Mouse (Mus musculus) olfactory bulb, adult 2 months (tissue): ENCODE results near the gene Robo2. TPM values are rescaled to one million over a fixed set of nuclear protein-coding genes. Genes with fewer than 3 reads are reported as not detected.

Experiments used
- H3K27ac ChIP-seq: fragments of 200-500 bp; 2 replicates; pipeline ENCODE4 v1.5.1; 2012; ENCODE audit warnings: low read depth, low read length; ENCODE audit not compliant: insufficient read depth
- H3K4me1 ChIP-seq: fragments of 200-500 bp; 2 replicates; pipeline ENCODE4 v1.6.1; 2012; ENCODE audit warnings: low read length; ENCODE audit not compliant: control insufficient read depth, insufficient read depth
- H3K4me3 ChIP-seq: fragments of 200-500 bp; 2 replicates; pipeline ENCODE4 v1.5.1; 2012; ENCODE audit warnings: mild to moderate bottlenecking, low read depth, low read length, moderate library complexity; ENCODE audit not compliant: insufficient read depth
- CTCF ChIP-seq: fragments of 200-500 bp; IDR thresholded peaks from 2 replicates; pipeline ENCODE4 v1.5.1; 2012; ENCODE audit warnings: low read depth, mild to moderate bottlenecking, low read length, moderate library complexity; ENCODE audit not compliant: insufficient read depth
- POLR2A ChIP-seq: fragments of 200-500 bp; IDR thresholded peaks from 2 replicates; pipeline ENCODE4 v1.6.1; 2012; ENCODE audit warnings: mild to moderate bottlenecking, low read depth, low read length, moderate library complexity; ENCODE audit not compliant: insufficient read depth
- WGBS: fragments of 180-500 bp; shearing (Covaris S2); methylation state at CpG from one replicate; pipeline ENCODE4 v1.1.7; 2018; 5-methylcytosine and 5-hydroxymethylcytosine counted together
- polyA plus RNA-seq: library from polyadenylated mRNA; stranded (reverse); fragments of >200 nt; gene quantifications from 2 replicates; pipeline ENCODE4 v1.2.4, GENCODE M21; 2012; ENCODE audit warnings: low replicate concordance; ENCODE audit not compliant: missing spikeins, insufficient read depth, insufficient read length

Robo2 gene
- polyA plus RNA-seq, 1 experiment: 51.4 TPM

GRCm38 (mm10) chr16:74306876-74307542, 104.6 kb downstream of the Robo2 start:
- no peaks in the 10 kb centered on the region for H3K4me1 ChIP-seq
- no peak overlapping the region for H3K4me3 ChIP-seq
- H3K27ac ChIP-seq: no peak overlapping the region
- TF ChIP-seq CTCF: no peak
- WGBS: 68% methylated on average over 5 of the region's 5 CpGs

- TF ChIP-seq CTCF (no peak), POLR2A (no peak)
- no peak overlapping the region for H3K27ac ChIP-seq
- WGBS: 69% methylated on average over 8 of the region's 8 CpGs
- H3K4me3 ChIP-seq: no peak overlapping the region
- no peaks in the 10 kb centered on the region for H3K4me1 ChIP-seq
Measured at GRCm38 (mm10) chr16:74287878-74288277, 123.7 kb downstream of the Robo2 start.

DNA sequence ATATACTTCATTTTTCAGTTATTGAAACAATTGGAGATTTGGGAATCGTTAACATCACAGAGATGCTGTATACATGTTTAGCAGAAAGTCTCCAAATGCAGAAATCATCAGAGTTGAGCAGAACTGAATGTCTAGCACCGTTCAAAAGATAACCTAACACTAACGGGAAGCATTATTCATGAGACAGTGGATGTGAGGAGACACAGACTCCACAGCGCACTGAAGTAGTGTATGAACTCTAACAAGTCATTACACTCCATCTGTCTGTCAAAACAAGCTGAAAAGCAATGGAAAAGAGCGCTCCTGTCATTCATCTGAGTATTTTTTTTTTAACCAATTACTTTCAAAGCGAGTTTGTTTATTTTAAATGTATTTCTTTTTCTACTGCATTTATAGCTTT, 129.1 kb downstream of the Robo2 start:
- H3K4me1 ChIP-seq: no peaks in the 10 kb centered on the region
- no peak overlapping the region for H3K4me3 ChIP-seq
- WGBS: 56% methylated on average over 6 of the region's 6 CpGs
- no peak for TF ChIP-seq CTCF
- TF ChIP-seq POLR2A: no peak
- no peak overlapping the region for H3K27ac ChIP-seq

GRCm38 (mm10) chr16:74276855-74277573, 134.6 kb downstream of the Robo2 start:
- no peak overlapping the region for H3K27ac ChIP-seq
- 67% methylated on average over 3 of the region's 3 CpGs for WGBS
- no peaks in the 10 kb centered on the region; the same call in 1 of the 2 replicates for H3K4me1 ChIP-seq
- H3K4me3 ChIP-seq: no peak overlapping the region
- no peak for TF ChIP-seq CTCF
- TF ChIP-seq POLR2A: no peak

- TF ChIP-seq CTCF: no peak
- TF ChIP-seq POLR2A: no peak
- 71% methylated on average over 1 of the region's 1 CpGs for WGBS
- Histone ChIP-seq H3K27ac (no peak overlapping the region), H3K4me3 (no peak overlapping the region), H3K4me1 (no peaks in the 10 kb centered on the region; the same call in 1 of the 2 replicates)
Measured at GRCm38 (mm10) chr16:74274596-74274995, 137.0 kb downstream of the Robo2 start.

DNA sequence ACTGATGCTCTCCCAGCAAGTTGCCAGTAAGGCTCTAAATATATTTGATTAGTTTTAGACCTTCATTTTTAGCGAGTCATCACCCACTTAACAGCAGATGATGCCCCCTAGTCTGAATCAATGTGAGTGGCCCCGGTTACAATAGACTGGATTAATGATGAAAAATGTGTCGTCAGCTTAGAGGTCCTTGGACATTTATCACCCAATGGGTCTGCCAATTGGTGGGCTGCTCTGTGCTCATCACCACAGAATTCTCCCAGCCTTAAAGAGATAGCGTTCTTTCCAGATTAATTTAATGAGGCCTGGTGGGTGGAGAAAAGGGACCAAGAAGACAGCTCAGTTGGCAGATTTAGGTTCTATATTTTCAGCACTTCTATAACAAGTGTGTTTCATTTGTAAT, 138.6 kb downstream of the Robo2 start:
- no peak overlapping the region for H3K4me3 ChIP-seq
- WGBS: 78% methylated on average over 4 of the region's 4 CpGs
- H3K27ac ChIP-seq: no peak overlapping the region
- no peak for TF ChIP-seq POLR2A
- TF ChIP-seq CTCF: no peak
- H3K4me1 ChIP-seq: no peaks in the 10 kb centered on the region; the same call in 1 of the 2 replicates

- Histone ChIP-seq H3K4me1 (no peaks in the 10 kb centered on the region), H3K4me3 (no peak overlapping the region), H3K27ac (no peak overlapping the region)
- 69% methylated on average over 2 of the region's 2 CpGs for WGBS
- TF ChIP-seq CTCF (no peak), POLR2A (no peak)
Measured at GRCm38 (mm10) chr16:74258241-74258640, 153.4 kb downstream of the Robo2 start.

DNA sequence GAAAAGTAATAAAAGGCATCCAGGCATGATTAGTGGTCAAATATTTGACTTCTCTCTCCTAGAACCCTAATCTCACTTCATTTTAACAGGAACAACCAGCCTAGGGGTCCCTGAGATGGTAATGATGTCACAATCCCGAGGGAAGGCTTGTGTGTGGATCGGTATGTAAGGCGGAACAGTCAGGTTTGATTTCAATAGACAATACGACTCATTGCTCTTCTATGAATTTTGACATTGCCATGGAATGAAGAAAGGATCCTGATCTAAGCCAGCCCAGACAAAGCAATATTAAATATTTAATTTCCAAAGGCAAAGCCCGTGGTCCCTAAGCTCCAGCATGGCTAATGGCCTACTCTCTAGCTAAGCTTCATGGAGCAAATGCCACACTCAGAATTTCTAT, 167.2 kb downstream of the Robo2 start:
- WGBS: 96% methylated on average over 5 of the region's 5 CpGs
- TF ChIP-seq CTCF: no peak
- TF ChIP-seq POLR2A: no peak
- Histone ChIP-seq H3K4me1 (no peaks in the 10 kb centered on the region), H3K4me3 (no peak overlapping the region), H3K27ac (no peak overlapping the region)

- no peaks in the 10 kb centered on the region for H3K4me1 ChIP-seq
- TF ChIP-seq POLR2A: no peak
- WGBS: 35% methylated on average over 1 of the region's 1 CpGs
- H3K4me3 ChIP-seq: no peak overlapping the region
- no peak overlapping the region for H3K27ac ChIP-seq
Measured at GRCm38 (mm10) chr16:74241534-74241933, 170.1 kb downstream of the Robo2 start.
